Comparison of ENCODE assay signal across 8 mouse cellular contexts in genomic region chr4:119223696-119224095, GRCm38 (mm10). TPM values are rescaled to one million over a fixed set of nuclear protein-coding genes. Genes with fewer than 3 reads are reported as not detected.
DNase-seq lines count a peak whose midpoint lies in the region; ATAC-seq and TF ChIP-seq lines count a peak whose summit lies in the region.
"Had no signal": no experiment of that assay in that cellular context is flagged by ENCODE, and none has a peak within 500 bp of the region (broad histone marks: within the 10 kb centered on the region; RNA-seq: fewer than 3 reads in every experiment).

No protein-coding gene starts in this region.

- peaks cover 0 to 15% of the 10 kb centered on the region in 2 experiments; a peak in 2 of 4 replicates for H3K36me3 ChIP-seq in MEL (ENCODE audit: control insufficient read depth in 1 of 2, insufficient read depth in 2 of 2, low read length in 2 of 2)

- H3K9me3 ChIP-seq in MEL (replicated peaks; ENCODE audit: insufficient read depth, low read length) = no peaks in the 10 kb centered on the region

- peak; percentile 73 for TF ChIP-seq RAD21 in MEL (IDR thresholded peaks at IDR 0.05; ENCODE audit: low read depth, low read length)

- peak; percentile 85 for ATAC-seq in megakaryocyte, adult 5-6 weeks (ENCODE audit: poor library complexity, severe bottlenecking)

- H3K27me3 ChIP-seq in MEL (ENCODE audit: control insufficient read depth in 1 of 2, insufficient read depth in 2 of 2, low read length in 2 of 2) = no peaks in the 10 kb centered on the region

- no peak overlapping the region for H3K9ac ChIP-seq in MEL (ENCODE audit: control insufficient read depth, low read depth, low read length, poor library complexity, severe bottlenecking)

- H3K4me1 ChIP-seq in MEL (ENCODE audit: control insufficient read depth in 1 of 2, insufficient read depth in 2 of 2, low read length in 2 of 2) = peaks cover 0 to 12% of the 10 kb centered on the region in 2 experiments; a peak in 2 of 4 replicates

- TF ChIP-seq POLR2A in MEL (IDR thresholded peaks at IDR 0.05; ENCODE audit: control insufficient read depth in 1 of 2, insufficient read depth in 1 of 2, low read depth in 1 of 2, low read length in 2 of 2, poor library complexity in 1 of 2) = no peak
- TF ChIP-seq POLR2A in brain, embryonic 14.5 days (IDR thresholded peaks at IDR 0.05; ENCODE audit: borderline replicate concordance, extremely low read depth, insufficient read depth, insufficient read length, poor library complexity, severe bottlenecking) = no peak

- TF ChIP-seq CTCF in left cerebral cortex, adult 2 months (IDR thresholded peaks at IDR 0.05) = peak; percentile 67
- TF ChIP-seq CTCF in MEL (IDR thresholded peaks at IDR 0.05 in 2 of 3, conservative IDR thresholded peaks at IDR 0.05 in 1 of 3; ENCODE audit: control insufficient read depth in 1 of 3, insufficient read depth in 1 of 3, low read depth in 2 of 3, low read length in 3 of 3, poor library complexity in 1 of 3, severe bottlenecking in 1 of 3) = peak; percentile 63 to 89 (median 85)
- peak; percentile 68; the same call in 1 of the 2 replicates for TF ChIP-seq CTCF in brain, embryonic 14.5 days (IDR thresholded peaks at IDR 0.05; ENCODE audit: borderline replicate concordance, extremely low read depth, insufficient read depth, insufficient read length)

- H3K79me2 ChIP-seq in MEL (ENCODE audit: control insufficient read depth, insufficient read depth, low read length, poor library complexity) = no peaks in the 10 kb centered on the region

- no peak overlapping the region for H3K4me3 ChIP-seq in left cerebral cortex, adult 2 months
- no peak overlapping the region for H3K4me3 ChIP-seq in MEL (ENCODE audit: control insufficient read depth in 1 of 2, insufficient read depth in 1 of 2, low read depth in 2 of 2, low read length in 2 of 2)

- intact Hi-C loops in left cerebral cortex, adult 2 months (cut with DNase I) = no loop called here
- intact Hi-C loops in left cerebral cortex, postnatal 4 days (cut with DNase I) = no loop called here

- no peak for TF ChIP-seq EP300 in MEL (IDR thresholded peaks at IDR 0.05; ENCODE audit: low read depth in 1 of 2, low read length in 2 of 2)

- no peak overlapping the region for H3K27ac ChIP-seq in left cerebral cortex, adult 2 months
- H3K27ac ChIP-seq in MEL (ENCODE audit: control insufficient read depth, low read depth, low read length) = no peak overlapping the region

- DNase-seq in left cerebral cortex, adult 2 months (ENCODE audit: extremely low spot score in 1 of 2, low spot score in 2 of 2) = peak in 1 of 2 experiments; percentile 40
- DNase-seq in left cerebral cortex, postnatal 4 days = no peak
- DNase-seq in MEL (ENCODE audit: low read depth, low spot score) = peak; percentile 75
- peak; percentile 39 for DNase-seq in brain, embryonic 14.5 days (ENCODE audit: low read depth)
- peak; percentile 59 for DNase-seq in kidney, adult 9 months
- no peak for DNase-seq in right cerebral cortex, postnatal 14 days

TF ChIP-seq in MEL, 35 proteins besides CTCF, POLR2A, EP300 and RAD21:
- TF ChIP-seq JUND (IDR thresholded peaks at IDR 0.05; ENCODE audit: low read depth, low read length) (no peak), ZMIZ1 (IDR thresholded peaks at IDR 0.05; ENCODE audit: low read depth, low read length) (no peak), MAX (IDR thresholded peaks at IDR 0.05; ENCODE audit: low read length) (no peak), NRF1 (IDR thresholded peaks at IDR 0.05; ENCODE audit: insufficient read depth, low read depth, low read length, poor library complexity, severe bottlenecking) (no peak), RCOR1 (IDR thresholded peaks at IDR 0.05; ENCODE audit: low read depth, low read length) (0 out of 2 replicates have a peak, but pooled peaks have one; percentile 13), SMC3 (IDR thresholded peaks at IDR 0.05; ENCODE audit: low read depth, low read length) (peak; percentile 77), GABPA (IDR thresholded peaks at IDR 0.05; ENCODE audit: low read depth, low read length) (no peak), ZNF384 (IDR thresholded peaks at IDR 0.05; ENCODE audit: low read depth, low read length) (peak; percentile 29; the same call in 1 of the 2 replicates), POLR2AphosphoS5 (IDR thresholded peaks at IDR 0.05; ENCODE audit: borderline replicate concordance, low read depth, low read length) (no peak), BHLHE40 (IDR thresholded peaks at IDR 0.05; ENCODE audit: borderline replicate concordance, low read depth, low read length) (no peak), TBP (IDR thresholded peaks at IDR 0.05; ENCODE audit: low read depth, low read length) (no peak), ZC3H11A (IDR thresholded peaks at IDR 0.05; ENCODE audit: low read depth, low read length) (peak; percentile 39), HCFC1 (IDR thresholded peaks at IDR 0.05; ENCODE audit: low read depth, low read length) (0 out of 2 replicates have a peak, but pooled peaks have one; percentile 30), MYB (IDR thresholded peaks at IDR 0.05; ENCODE audit: low read depth, low read length) (no peak), ELF1 (IDR thresholded peaks at IDR 0.05; ENCODE audit: low read depth, low read length) (peak; percentile 70; the same call in 1 of the 2 replicates), CHD2 (IDR thresholded peaks at IDR 0.05; ENCODE audit: low read length) (no peak), NELFE (IDR thresholded peaks at IDR 0.05; ENCODE audit: low read depth, low read length) (no peak), POLR2AphosphoS2 (IDR thresholded peaks at IDR 0.05; ENCODE audit: low read length) (no peak), GATA1 (IDR thresholded peaks at IDR 0.05; ENCODE audit: low read depth, low read length) (0 out of 2 replicates have a peak, but pooled peaks have one; percentile 12), MAFK (IDR thresholded peaks at IDR 0.05; ENCODE audit: borderline replicate concordance, low read depth, low read length) (no peak), USF1 (IDR thresholded peaks at IDR 0.05; ENCODE audit: low read depth, low read length) (no peak), MYC (IDR thresholded peaks at IDR 0.05; ENCODE audit: low read depth, low read length) (no peak), SIN3A (IDR thresholded peaks at IDR 0.05; ENCODE audit: low read length) (peak; percentile 61), TAL1 (IDR thresholded peaks at IDR 0.05; ENCODE audit: low read length) (no peak), UBTF (IDR thresholded peaks at IDR 0.05; ENCODE audit: borderline replicate concordance, insufficient read depth, low read depth, low read length) (no peak), KAT2A (conservative IDR thresholded peaks at IDR 0.05; ENCODE audit: low read depth, low read length) (no peak)

RNA-seq across cellular contexts. Expression of gene Tmem269, which starts 5.7 kb away (rescaled TPM):
- total RNA-seq in left cerebral cortex, adult 2 months (2021) = under 1 TPM; 0.44 to 0.57 TPM
- under 1 TPM; 0.38 to 0.48 TPM for total RNA-seq in left cerebral cortex, postnatal 4 days (2021)
- total RNA-seq in MEL (2012; rRNA removed) = not detected in 2 replicates
- polyA plus RNA-seq in MEL (2012; ENCODE audit: insufficient read depth in 1 of 2, insufficient read length in 2 of 2, low read depth in 1 of 2, low replicate concordance in 2 of 2, missing spikeins in 1 of 2) = under 1 TPM in 1 of 2 experiments, not detected in 1; 0.07 TPM
- 0.66 and 0.79 TPM in 2 replicates for polyA plus RNA-seq in brain, embryonic 14.5 days (2012; rRNA removed)
- total RNA-seq in megakaryocyte, adult 5-6 weeks (2015) = not detected in 2 replicates
- not detected in 2 replicates for total RNA-seq in megakaryocyte, adult 5-6 weeks (2017)
- total RNA-seq: heart, adult 18-20 months had no signal

RNA-seq across cellular contexts. Expression of gene AU022252, which starts 8.8 kb away (rescaled TPM):
- 10 to 100 TPM; 28.5 to 30.4 TPM for total RNA-seq in left cerebral cortex, adult 2 months (2021)
- 10 to 100 TPM; 29.7 to 36.2 TPM for total RNA-seq in left cerebral cortex, postnatal 4 days (2021)
- total RNA-seq in MEL (2012; rRNA removed) = 12.3 and 12.8 TPM in 2 replicates
- polyA plus RNA-seq in MEL (2012; ENCODE audit: insufficient read depth in 1 of 2, insufficient read length in 2 of 2, low read depth in 1 of 2, low replicate concordance in 2 of 2, missing spikeins in 1 of 2) = 10 to 100 TPM in 1 of 2 experiments, not detected in 1; 24.9 TPM
- 13.5 and 18.2 TPM in 2 replicates for polyA plus RNA-seq in brain, embryonic 14.5 days (2012; rRNA removed)
- total RNA-seq in megakaryocyte, adult 5-6 weeks (2015) = 2.1 and 4.5 TPM in 2 replicates
- 2.9 and 6.6 TPM in 2 replicates for total RNA-seq in megakaryocyte, adult 5-6 weeks (2017)

RNA-seq across cellular contexts. Expression of gene P3h1, which starts 9.0 kb away (rescaled TPM):
- total RNA-seq in left cerebral cortex, adult 2 months (2021) = 1 to 10 TPM; 8.0 to 8.9 TPM
- total RNA-seq in left cerebral cortex, postnatal 4 days (2021) = 10 to 100 TPM; 10.9 to 12.4 TPM
- total RNA-seq in MEL (2012; rRNA removed) = 12.9 and 15.7 TPM in 2 replicates
- 10 to 100 TPM in 1 of 2 experiments, not detected in 1; 30.2 TPM for polyA plus RNA-seq in MEL (2012; ENCODE audit: insufficient read depth in 1 of 2, insufficient read length in 2 of 2, low read depth in 1 of 2, low replicate concordance in 2 of 2, missing spikeins in 1 of 2)
- polyA plus RNA-seq in brain, embryonic 14.5 days (2012; rRNA removed) = 23.2 and 24.4 TPM in 2 replicates
- 0.94 and 1.1 TPM in 2 replicates for total RNA-seq in megakaryocyte, adult 5-6 weeks (2015)
- total RNA-seq in megakaryocyte, adult 5-6 weeks (2017) = 3.3 and 3.5 TPM in 2 replicates

RNA-seq across cellular contexts. Expression of gene Svbp, which starts 28.6 kb away (rescaled TPM):
- total RNA-seq in left cerebral cortex, adult 2 months (2021) = 10 to 100 TPM; 15.1 to 17.2 TPM
- 10 to 100 TPM; 72.9 to 79.6 TPM for total RNA-seq in left cerebral cortex, postnatal 4 days (2021)
- total RNA-seq in MEL (2012; rRNA removed) = 63.7 and 64.7 TPM in 2 replicates
- polyA plus RNA-seq in MEL (2012; ENCODE audit: insufficient read depth in 1 of 2, insufficient read length in 2 of 2, low read depth in 1 of 2, low replicate concordance in 2 of 2, missing spikeins in 1 of 2) = 100 to 1,000 TPM in 1 of 2 experiments, not detected in 1; 131 TPM
- polyA plus RNA-seq in brain, embryonic 14.5 days (2012; rRNA removed) = 132 and 160 TPM in 2 replicates
- 20.6 and 28.6 TPM in 2 replicates for total RNA-seq in megakaryocyte, adult 5-6 weeks (2015)
- 19.7 and 42.9 TPM in 2 replicates for total RNA-seq in megakaryocyte, adult 5-6 weeks (2017)

RNA-seq across cellular contexts. Expression of gene Cldn19, which starts 31.5 kb away (rescaled TPM):
- under 1 TPM; 0.18 to 0.30 TPM for total RNA-seq in left cerebral cortex, adult 2 months (2021)
- total RNA-seq in left cerebral cortex, postnatal 4 days (2021) = under 1 TPM; 0.12 to 0.14 TPM
- not detected in 2 replicates for total RNA-seq in MEL (2012; rRNA removed)
- polyA plus RNA-seq in MEL (2012; ENCODE audit: insufficient read depth in 1 of 2, insufficient read length in 2 of 2, low read depth in 1 of 2, low replicate concordance in 2 of 2, missing spikeins in 1 of 2) = not detected
- polyA plus RNA-seq in brain, embryonic 14.5 days (2012; rRNA removed) = 0.87 and 2.2 TPM in 2 replicates
- total RNA-seq in megakaryocyte, adult 5-6 weeks (2015) = not detected in 2 replicates
- total RNA-seq in megakaryocyte, adult 5-6 weeks (2017) = not detected in 2 replicates
- total RNA-seq: heart, adult 18-20 months had no signal

Comparison
In these comparisons a context has a peak if more than half of its experiments do, and no peak if none do; other contexts are left out.
1. DNase-seq: peak in MEL (single experiment), brain, embryonic 14.5 days (single experiment) and kidney, adult 9 months (single experiment); none in left cerebral cortex, postnatal 4 days (single experiment) and right cerebral cortex, postnatal 14 days (single experiment).
2. Peak in every context shown above with its lines, with median percentiles within 50 percentile points of each other: CTCF ChIP-seq.